Mouse (Mus musculus) brown adipose tissue, adult 24 weeks (tissue): Measurements from ENCODE around the gene Ccnjl. TPM values are rescaled to one million over a fixed set of nuclear protein-coding genes. Genes with fewer than 3 reads are reported as not detected.
A peak's percentile ranks its signal among the peaks of the same experiment; 100 is the strongest.

Experiments
- H3K27ac ChIP-seq: fragments of 200-500 bp; replicated peaks from 2 replicates; pipeline ENCODE4 v1.5.1; 2012; ENCODE audit warnings: low read depth, mild to moderate bottlenecking, low read length
- H3K4me1 ChIP-seq: fragments of 200-500 bp; 2 replicates; pipeline ENCODE4 v1.6.1; 2012; ENCODE audit warnings: low read length, mixed read lengths; ENCODE audit not compliant: control insufficient read depth, insufficient read depth, insufficient read length
- H3K4me3 ChIP-seq: fragments of 200-500 bp; 2 replicates; pipeline ENCODE4 v1.5.1; 2012; ENCODE audit warnings: low read depth, mild to moderate bottlenecking, low read length, moderate library complexity; ENCODE audit not compliant: insufficient read depth
- polyA plus RNA-seq: library from polyadenylated mRNA; stranded (reverse); fragments of >200 nt; gene quantifications from 2 replicates; pipeline ENCODE4 v1.2.4, GENCODE M21; 2012; ENCODE audit not compliant: missing spikeins, insufficient read depth, insufficient read length

Ccnjl gene
- polyA plus RNA-seq, 1 experiment, result not detected

DNA sequence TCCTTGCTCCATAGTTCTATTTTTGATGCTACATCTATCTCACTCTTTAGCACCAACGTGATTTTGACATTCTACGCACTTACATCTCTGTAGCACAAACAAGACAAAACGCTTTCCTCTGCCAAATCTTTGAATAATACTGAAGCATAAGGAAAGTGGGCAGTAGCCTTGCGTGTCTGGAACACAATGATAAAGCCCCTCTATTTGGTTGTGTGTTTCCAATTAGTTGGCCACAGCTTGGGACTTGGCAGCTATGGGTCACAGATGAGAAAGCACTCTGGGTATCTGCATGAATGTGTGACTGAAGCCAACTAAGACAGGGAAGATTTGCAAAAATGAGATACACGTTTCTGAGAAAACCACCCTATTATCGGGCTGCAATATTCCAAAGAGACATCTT, 20.6 kb upstream of the Ccnjl start:
- no peak overlapping the region for H3K4me3 ChIP-seq
- H3K27ac ChIP-seq, result no peak overlapping the region
- H3K4me1 ChIP-seq, result no peaks in the 10 kb centered on the region

- no peaks in the 10 kb centered on the region for H3K4me1 ChIP-seq
- H3K27ac ChIP-seq, result no peak overlapping the region
- H3K4me3 ChIP-seq, result no peak overlapping the region
Measured at GRCm38 (mm10) chr11:43509878-43510277, 18.7 kb upstream of the Ccnjl start.

- Histone ChIP-seq H3K4me1 (no peaks in the 10 kb centered on the region), H3K4me3 (no peak overlapping the region), H3K27ac (no peak overlapping the region)
Measured at GRCm38 (mm10) chr11:43512661-43513190, 15.9 kb upstream of the Ccnjl start.

GRCm38 (mm10) chr11:43516344-43517021, 12.1 kb upstream of the Ccnjl start:
- Histone ChIP-seq H3K4me1 (no peaks in the 10 kb centered on the region), H3K4me3 (no peak overlapping the region), H3K27ac (no peak overlapping the region)

DNA sequence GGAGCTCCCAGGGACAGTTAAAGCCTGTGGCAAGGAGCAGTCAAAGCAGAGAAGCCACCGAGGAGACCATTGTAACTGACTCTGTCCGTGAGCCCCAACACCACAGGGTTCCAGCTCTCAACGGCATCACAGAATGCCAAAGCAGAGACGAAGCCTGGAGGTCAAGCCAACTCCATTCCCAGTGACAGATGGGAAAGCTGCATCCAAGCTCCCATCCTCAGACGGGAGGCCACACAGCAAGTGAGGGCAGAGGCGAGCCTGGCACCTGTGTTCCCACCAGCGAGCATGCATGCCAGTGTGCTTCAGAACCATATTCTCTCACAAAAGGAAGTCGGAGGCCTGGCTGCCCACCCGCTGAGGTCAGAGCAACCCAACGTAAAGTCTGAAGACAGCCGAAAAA, 10.9 kb upstream of the Ccnjl start:
- Histone ChIP-seq H3K4me3 (no peak overlapping the region), H3K4me1 (no peaks in the 10 kb centered on the region), H3K27ac (no peak overlapping the region)

DNA sequence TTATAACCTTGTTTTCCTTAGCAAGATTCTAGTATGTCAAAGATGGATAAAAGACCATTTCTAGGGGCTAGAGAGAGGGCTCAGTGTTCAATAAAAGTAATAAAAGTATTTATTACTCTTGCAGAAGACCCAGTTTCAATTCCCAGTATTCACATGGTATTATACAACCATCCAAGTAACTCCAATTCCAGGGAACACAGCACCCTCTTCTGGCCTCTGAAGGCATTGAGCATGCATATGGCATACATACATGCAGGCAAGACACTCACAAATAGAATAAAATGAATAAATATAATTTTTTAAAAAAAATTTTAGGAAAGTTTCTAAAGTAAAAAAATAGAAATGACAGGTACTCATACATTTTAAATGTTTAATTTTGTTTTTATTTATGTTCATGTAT, 10.5 kb upstream of the Ccnjl start:
- Histone ChIP-seq H3K4me1 (no peaks in the 10 kb centered on the region), H3K4me3 (no peak overlapping the region), H3K27ac (no peak overlapping the region)

DNA sequence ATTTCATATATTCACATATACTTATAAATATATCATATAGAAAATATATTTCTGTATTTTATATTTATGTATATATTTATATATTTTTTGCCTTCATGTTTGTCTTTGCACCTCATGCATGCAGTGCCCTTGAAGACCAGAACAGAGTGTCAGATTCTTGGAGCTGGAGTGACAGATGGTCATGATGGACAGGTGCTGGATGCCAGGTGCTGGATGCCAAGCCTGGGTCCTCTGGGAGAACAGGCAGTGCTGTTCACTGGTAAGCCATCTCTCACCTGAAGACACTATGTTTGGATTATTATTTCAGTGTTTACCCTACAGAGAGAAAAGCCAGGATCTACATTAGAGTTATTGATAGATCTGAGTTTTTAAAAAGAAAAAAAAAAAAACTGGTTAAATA, 9.8 kb upstream of the Ccnjl start:
- H3K4me3 ChIP-seq, result no peak overlapping the region
- H3K4me1 ChIP-seq, result no peaks in the 10 kb centered on the region
- no peak overlapping the region for H3K27ac ChIP-seq

GRCm38 (mm10) chr11:43520521-43520920, 8.1 kb upstream of the Ccnjl start:
- Histone ChIP-seq H3K4me1 (no peaks in the 10 kb centered on the region), H3K4me3 (no peak overlapping the region), H3K27ac (no peak overlapping the region)

GRCm38 (mm10) chr11:43528078-43528682, 404 bp upstream of the Ccnjl start:
- Histone ChIP-seq H3K27ac (no peak overlapping the region), H3K4me1 (no peaks in the 10 kb centered on the region), H3K4me3 (peak overlapping the region; percentile 66)

- Histone ChIP-seq H3K4me1 (no peaks in the 10 kb centered on the region), H3K27ac (no peak overlapping the region), H3K4me3 (no peak overlapping the region)
Measured at GRCm38 (mm10) chr11:43530043-43530442, 1.5 kb downstream of the Ccnjl start.

DNA sequence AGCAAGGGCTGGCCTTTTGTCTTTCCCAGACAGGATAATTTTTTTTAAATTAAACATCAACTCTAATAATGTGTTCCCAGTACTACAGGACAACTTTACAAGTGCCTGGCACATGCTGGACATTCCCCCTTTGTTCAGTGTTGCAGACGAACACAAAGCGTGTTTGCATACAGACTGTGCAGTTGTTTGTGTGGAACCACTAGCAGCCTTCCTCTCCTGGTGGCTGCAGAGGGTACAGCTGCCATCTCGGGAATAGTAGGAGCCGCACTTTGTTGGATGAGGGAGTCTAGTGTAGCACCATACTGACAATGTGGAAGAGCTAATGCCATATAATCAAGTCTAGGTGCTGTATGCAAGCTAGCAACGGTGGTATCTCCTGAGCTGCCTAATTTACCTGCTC, 3.0 kb downstream of the Ccnjl start:
- Histone ChIP-seq H3K4me3 (no peak overlapping the region), H3K27ac (no peak overlapping the region), H3K4me1 (no peaks in the 10 kb centered on the region)

GRCm38 (mm10) chr11:43537074-43537473, 8.5 kb downstream of the Ccnjl start:
- H3K4me1 ChIP-seq, result no peaks in the 10 kb centered on the region
- H3K27ac ChIP-seq, result no peak overlapping the region
- H3K4me3 ChIP-seq, result no peak overlapping the region

GRCm38 (mm10) chr11:43539863-43540262, 11.3 kb downstream of the Ccnjl start:
- Histone ChIP-seq H3K4me1 (no peaks in the 10 kb centered on the region), H3K27ac (no peak overlapping the region), H3K4me3 (no peak overlapping the region)

GRCm38 (mm10) chr11:43543711-43544466, 15.3 kb downstream of the Ccnjl start:
- Histone ChIP-seq H3K4me3 (no peak overlapping the region), H3K27ac (no peak overlapping the region), H3K4me1 (peaks cover 7% of the 10 kb centered on the region; the same call in 1 of the 2 replicates)

- Histone ChIP-seq H3K4me3 (no peak overlapping the region), H3K4me1 (peaks cover 7% of the 10 kb centered on the region; the same call in 1 of the 2 replicates), H3K27ac (no peak overlapping the region)
Measured at GRCm38 (mm10) chr11:43544819-43545218, 16.2 kb downstream of the Ccnjl start.
